Mouse (Mus musculus): ENCODE data around the gene Zbtb32. TPM values are rescaled to one million over a fixed set of nuclear protein-coding genes. Genes with fewer than 3 reads are reported as not detected.

Gene Zbtb32
- total RNA-seq, 2 experiments from 2014 or later: not detected

DNA sequence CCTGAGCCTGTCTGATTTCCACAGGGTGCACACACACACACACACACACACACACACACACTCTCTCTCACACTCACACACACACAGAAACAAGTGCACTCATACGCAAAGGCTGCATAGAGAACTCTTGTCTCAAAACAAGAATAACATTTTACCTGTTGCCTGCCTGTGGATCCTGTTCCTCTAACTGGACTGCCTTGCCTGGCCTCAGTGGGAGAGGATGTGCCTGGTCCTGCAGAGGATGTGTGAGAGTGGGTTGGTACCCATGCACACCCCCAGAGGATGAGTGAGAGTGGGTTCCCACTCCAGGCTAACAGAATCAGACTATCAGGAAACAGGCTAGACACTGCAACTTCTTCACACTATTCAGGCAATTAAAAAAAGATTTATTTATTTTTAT lies 48.1 kb downstream of the Zbtb32 start:
- no peak for DNase-seq
- intact Hi-C loops (cut with DNase I): no loop called here

DNA sequence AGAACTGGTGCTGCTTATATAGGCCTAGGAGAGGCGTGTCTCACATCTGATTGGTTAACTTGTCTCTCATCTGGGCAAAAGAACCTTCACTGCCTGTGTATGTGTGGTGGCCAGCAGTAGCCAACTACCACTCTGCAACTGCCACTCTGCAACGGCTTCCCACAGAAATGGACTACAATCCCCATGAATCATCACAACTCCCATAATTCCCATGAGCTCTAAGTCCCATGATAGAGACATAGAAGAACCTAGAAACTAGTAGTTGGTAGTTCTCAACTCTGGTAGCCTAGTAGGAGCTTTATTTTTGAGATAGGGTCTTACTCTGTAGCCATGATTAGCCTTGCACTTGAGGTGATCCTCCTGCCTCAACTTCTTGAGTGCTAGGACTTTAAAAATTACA lies 48.8 kb downstream of the Zbtb32 start:
- intact Hi-C loops (cut with DNase I): no loop called here
- no peak for DNase-seq

DNA sequence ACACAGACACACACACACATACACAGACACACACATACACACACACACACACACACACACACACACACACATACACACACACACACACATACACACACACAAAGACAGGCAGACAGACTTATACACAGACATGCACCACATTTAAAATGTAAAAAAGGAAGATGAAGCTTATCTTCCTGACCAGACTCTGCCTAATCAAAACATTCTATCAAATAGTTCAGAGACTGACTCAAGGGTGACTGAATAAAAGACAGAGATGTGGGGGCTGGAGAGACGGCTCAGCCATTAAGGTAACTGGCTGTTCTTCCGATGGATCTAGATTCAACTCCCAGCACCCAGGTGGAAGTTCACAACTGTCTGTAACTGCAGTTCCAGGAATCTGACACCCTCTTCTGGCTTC lies 54.4 kb downstream of the Zbtb32 start:
- intact Hi-C loops (cut with DNase I): no loop called here

DNA sequence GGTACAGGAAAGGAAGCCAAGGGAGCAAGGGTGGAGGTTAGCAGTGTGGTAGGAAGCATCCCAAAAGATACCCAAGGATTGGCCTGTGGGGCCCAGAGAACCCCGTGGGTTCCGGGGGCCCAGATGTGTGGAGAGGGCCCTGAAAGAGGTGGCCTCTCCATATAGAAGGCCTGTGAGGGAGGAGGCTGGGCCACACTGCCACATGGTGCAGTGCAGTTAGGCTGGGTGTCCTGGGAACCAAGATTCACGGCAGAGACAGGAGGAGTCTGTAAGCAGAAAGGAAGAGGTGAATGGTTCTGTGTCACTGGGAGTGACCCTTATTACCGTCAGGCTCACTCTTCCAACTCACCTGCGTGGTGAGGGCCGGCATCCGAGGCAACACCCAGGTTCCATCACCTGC lies 58.1 kb downstream of the Zbtb32 start:
- no peak for DNase-seq
- intact Hi-C loops (cut with DNase I): no loop called here

More for the DNA sequence above, 54.4 kb downstream of the Zbtb32 start:
- no peak for DNase-seq

Small RNA genes lying within 50 kb of the gene (microRNA-seq; reads per million reads assigned to microRNA genes)
- gene Gm38670 (not detected), gene Mir3569 (1.5 reads per million)

Other genes with a start within 250 kb of the Zbtb32 start
- gene Lrfn3, start 236.1 kb downstream of the Zbtb32 start, total RNA-seq (2021): 10 to 100 TPM; 46.3 to 50.7 TPM
- 10 to 100 TPM; 10.4 to 11.0 TPM for gene Tyrobp, start 185.1 kb downstream of the Zbtb32 start, total RNA-seq (2021)
- gene Hcst, start 179.1 kb downstream of the Zbtb32 start, total RNA-seq (2021): not detected
- gene Nfkbid, start 177.2 kb downstream of the Zbtb32 start, total RNA-seq (2021): 1 to 10 TPM; 2.1 to 3.0 TPM
- gene Aplp1, start 153.4 kb downstream of the Zbtb32 start, total RNA-seq (2021): 100 to 1,000 TPM; 739 to 767 TPM
- under 1 TPM; 0.26 to 0.56 TPM for gene Kirrel2, start 141.2 kb downstream of the Zbtb32 start, total RNA-seq (2021)
- gene Nphs1, start 140.6 kb downstream of the Zbtb32 start, total RNA-seq (2021): under 1 TPM in 1 of 2 experiments, not detected in 1; 0.08 TPM
- under 1 TPM in 1 of 2 experiments, not detected in 1; 0.66 TPM for gene Prodh2, start 105.3 kb downstream of the Zbtb32 start, total RNA-seq (2021)
- 100 to 1,000 TPM; 356 to 358 TPM for gene Arhgap33, start 63.8 kb downstream of the Zbtb32 start, total RNA-seq (2021)
- 1 to 10 TPM; 4.7 to 5.5 TPM for gene Hspb6, start 46.7 kb downstream of the Zbtb32 start, total RNA-seq (2021)
- gene Proser3, start 46.6 kb downstream of the Zbtb32 start, total RNA-seq (2021): 10 to 100 TPM in 1 of 2 experiments, 1 to 10 TPM in 1; 7.6 to 10.1 TPM
- 10 to 100 TPM; 29.6 to 34.6 TPM for gene Lin37, start 39.1 kb downstream of the Zbtb32 start, total RNA-seq (2021)
- gene U2af1l4, start 35.6 kb downstream of the Zbtb32 start, total RNA-seq (2021): 10 to 100 TPM; 50.6 to 56.7 TPM
- gene Gm49396, start 35.6 kb downstream of the Zbtb32 start, total RNA-seq (2021): 1 to 10 TPM; 5.9 to 6.3 TPM
- 10 to 100 TPM; 78.5 to 81.4 TPM for gene Psenen, start 35.3 kb downstream of the Zbtb32 start, total RNA-seq (2021)
- gene Igflr1, start 33.5 kb downstream of the Zbtb32 start, total RNA-seq (2021): 1 to 10 TPM; 3.1 to 3.6 TPM
- 10 to 100 TPM; 69.9 to 79.7 TPM for gene Kmt2b, start 10.2 kb downstream of the Zbtb32 start, total RNA-seq (2021)
- under 1 TPM; 0.24 to 0.54 TPM for gene Upk1a, start 13.9 kb upstream of the Zbtb32 start, total RNA-seq (2021)
- 100 to 1,000 TPM; 573 to 579 TPM for gene Cox6b1, start 27.2 kb upstream of the Zbtb32 start, total RNA-seq (2021)
- not detected for gene Etv2, start 36.9 kb upstream of the Zbtb32 start, total RNA-seq (2021)
- gene Rbm42, start 51.4 kb upstream of the Zbtb32 start, total RNA-seq (2021): 10 to 100 TPM; 81.9 TPM
- gene Haus5, start 66.1 kb upstream of the Zbtb32 start, total RNA-seq (2021): 10 to 100 TPM; 12.7 to 13.3 TPM
- not detected for gene Pmis2, start 72.7 kb upstream of the Zbtb32 start, total RNA-seq (2021)
- not detected for gene 2200002J24Rik, start 100.0 kb upstream of the Zbtb32 start, total RNA-seq (2021)
- 1 to 10 TPM; 4.0 to 5.1 TPM for gene Atp4a, start 113.3 kb upstream of the Zbtb32 start, total RNA-seq (2021)
- gene Tmem147, start 130.6 kb upstream of the Zbtb32 start, total RNA-seq (2021): 100 to 1,000 TPM; 130 to 146 TPM
- not detected for gene Gapdhs, start 144.8 kb upstream of the Zbtb32 start, total RNA-seq (2021)
- 10 to 100 TPM in 1 of 2 experiments, 1 to 10 TPM in 1; 8.5 to 12.2 TPM for gene Sbsn, start 152.6 kb upstream of the Zbtb32 start, total RNA-seq (2021)
- 1 to 10 TPM; 1.4 to 1.7 TPM for gene Dmkn, start 164.8 kb upstream of the Zbtb32 start, total RNA-seq (2021)
- gene Krtdap, start 189.0 kb upstream of the Zbtb32 start, total RNA-seq (2021): not detected
- gene Ffar2, start 224.9 kb upstream of the Zbtb32 start, total RNA-seq (2021): not detected

Measured in left cerebral cortex, postnatal 4 days (tissue).